Mouse (Mus musculus): Measurements from ENCODE around the gene Chst5. TPM values are rescaled to one million over a fixed set of nuclear protein-coding genes. Genes with fewer than 3 reads are reported as not detected.
"Not testable (repeated sequence)": the region's sequence is repeated elsewhere in the genome, so short reads cannot be mapped to it uniquely, and the experiment has no call there.

Chst5 gene
- polyA plus RNA-seq, 1 experiment: not detected

DNA sequence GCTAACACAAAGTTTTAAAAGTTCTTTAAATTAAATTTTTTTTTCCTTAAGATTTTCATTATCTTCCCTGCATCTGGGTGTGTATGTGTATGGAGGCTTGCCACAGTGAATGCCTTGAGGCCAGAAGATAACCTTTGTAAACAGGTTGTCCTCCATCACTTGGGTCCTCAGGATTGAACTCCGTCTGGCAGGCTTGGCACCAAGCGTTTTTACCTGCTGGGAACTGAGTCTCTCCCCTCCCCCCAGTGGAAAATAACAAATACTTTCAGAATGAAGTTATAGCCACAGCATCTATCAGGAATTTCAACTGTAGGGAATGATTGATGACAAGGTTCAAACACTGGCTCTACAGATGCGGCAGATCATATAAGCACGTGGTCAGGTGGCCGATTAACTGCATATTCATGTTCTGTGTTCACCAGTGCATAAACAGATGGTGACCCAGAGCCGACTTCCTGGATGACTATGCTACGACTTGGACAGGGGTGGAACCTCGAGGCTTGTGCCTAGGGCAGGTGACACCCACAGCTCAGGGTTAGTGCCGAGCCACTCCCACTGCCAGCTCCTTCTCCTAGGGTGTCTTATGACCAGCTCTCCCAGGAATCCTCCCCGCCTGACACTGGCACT, 29.4 kb upstream of the Chst5 start:
- Histone ChIP-seq H3K4me3 (ENCODE audit: extremely low read depth, insufficient read depth, insufficient read length) (peak overlapping the region; percentile 92), H3K36me3 (ENCODE audit: control insufficient read depth, insufficient read depth, low read length) (peaks cover 6% of the 10 kb centered on the region), H3K27ac (ENCODE audit: insufficient read depth, low read length) (peak overlapping the region; percentile 26; the same call in 1 of the 2 replicates), H3K27me3 (ENCODE audit: control insufficient read depth, insufficient read depth, low read length) (no peaks in the 10 kb centered on the region), H3K4me1 (ENCODE audit: control insufficient read depth, insufficient read depth, insufficient read length) (peaks cover 10% of the 10 kb centered on the region)
- WGBS: 11% methylated on average over 10 of the region's 10 CpGs
- no peak for TF ChIP-seq POLR2A (IDR thresholded peaks at IDR 0.05; ENCODE audit: low read depth, low read length)
- TF ChIP-seq CTCF (IDR thresholded peaks at IDR 0.05; ENCODE audit: extremely low read depth, insufficient read depth, insufficient read length, insufficient replicate concordance): no peak
- DNase-seq (ENCODE audit: low read depth in 1 of 2, low spot score in 2 of 2): peak in 1 of 2 experiments; percentile 23

DNA sequence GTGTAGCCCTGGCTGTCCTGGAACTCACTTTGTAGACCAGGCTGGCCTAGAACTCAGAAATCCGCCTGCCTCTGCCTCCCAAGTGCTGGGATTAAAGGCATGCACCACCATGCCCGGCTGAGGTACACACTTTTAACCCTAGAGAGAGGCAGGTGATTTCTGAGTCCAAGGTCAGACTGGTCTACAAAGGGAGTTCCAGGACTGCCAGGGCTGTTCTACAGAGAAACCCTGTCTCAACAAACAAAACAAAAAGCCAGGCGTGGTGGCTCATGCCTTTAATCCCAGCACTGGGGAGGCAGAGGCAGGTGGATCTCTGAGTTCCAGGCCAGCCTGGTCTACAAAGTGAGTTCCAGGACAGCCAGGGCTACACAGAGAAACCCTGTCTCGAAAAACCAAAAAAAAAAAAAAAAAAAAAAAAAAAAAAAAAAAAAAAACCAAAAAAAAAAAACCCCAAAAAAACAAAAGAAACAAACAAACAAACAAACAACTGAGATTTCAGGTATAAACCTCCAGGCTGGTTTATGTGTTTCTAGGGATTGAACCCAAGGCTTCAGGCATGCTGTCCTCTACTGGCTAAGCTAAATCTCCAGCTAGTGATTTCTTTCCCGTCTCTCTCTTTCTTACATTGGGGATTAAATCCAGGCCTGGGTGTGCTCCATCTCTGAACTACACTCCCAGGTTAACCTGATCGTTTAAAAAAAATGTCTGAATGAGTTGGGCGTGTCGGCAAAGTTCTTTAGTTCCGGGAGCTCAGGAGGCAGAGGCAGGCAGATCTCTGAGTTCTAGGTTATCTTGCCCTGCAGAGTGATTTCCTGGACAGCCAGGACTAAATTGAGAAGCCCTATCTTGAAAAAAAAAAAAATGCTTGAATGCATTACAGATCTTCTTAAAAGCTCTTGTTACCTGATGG, 28.1 kb upstream of the Chst5 start:
- WGBS: 90% methylated on average over 9 of the region's 9 CpGs
- not testable (repeated sequence) for H3K27ac ChIP-seq (ENCODE audit: insufficient read depth, low read length); H3K27me3 ChIP-seq (ENCODE audit: control insufficient read depth, insufficient read depth, low read length); H3K4me3 ChIP-seq (ENCODE audit: extremely low read depth, insufficient read depth, insufficient read length); DNase-seq (ENCODE audit: low read depth in 1 of 2, low spot score in 2 of 2); H3K36me3 ChIP-seq (ENCODE audit: control insufficient read depth, insufficient read depth, low read length)
- H3K4me1 ChIP-seq (ENCODE audit: control insufficient read depth, insufficient read depth, insufficient read length): peaks cover 12% of the 10 kb centered on the region

DNA sequence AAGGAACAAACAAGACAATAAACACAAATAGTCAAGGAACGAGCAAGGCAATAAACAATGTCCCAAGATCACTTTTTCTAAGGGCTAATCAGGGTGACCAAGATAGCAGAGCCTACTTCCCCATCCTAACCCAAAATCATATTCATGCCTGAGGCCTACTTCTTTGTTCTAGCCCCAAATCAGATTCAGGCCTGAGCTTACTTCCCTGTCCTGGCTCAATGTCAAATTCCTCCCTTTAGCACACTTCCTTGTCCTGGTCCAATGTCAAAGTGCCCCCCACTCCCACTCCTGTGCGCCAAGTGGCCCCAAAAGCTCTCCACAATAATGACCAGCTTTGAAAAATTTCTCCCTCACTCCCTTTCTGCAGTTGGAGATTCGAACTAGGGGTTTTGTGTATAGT, 26.9 kb upstream of the Chst5 start:
- H3K4me1 ChIP-seq (ENCODE audit: control insufficient read depth, insufficient read depth, insufficient read length): peaks cover 16% of the 10 kb centered on the region
- no peak overlapping the region for H3K27ac ChIP-seq (ENCODE audit: insufficient read depth, low read length)
- no peak for DNase-seq (ENCODE audit: low read depth in 1 of 2, low spot score in 2 of 2)
- H3K27me3 ChIP-seq (ENCODE audit: control insufficient read depth, insufficient read depth, low read length): no peaks in the 10 kb centered on the region
- 71% methylated on average over 3 of the region's 3 CpGs for WGBS
- peaks cover under 1% of the 10 kb centered on the region; the same call in 1 of the 2 replicates for H3K36me3 ChIP-seq (ENCODE audit: control insufficient read depth, insufficient read depth, low read length)
- H3K4me3 ChIP-seq (ENCODE audit: extremely low read depth, insufficient read depth, insufficient read length): no peak overlapping the region
- TF ChIP-seq CTCF (IDR thresholded peaks at IDR 0.05; ENCODE audit: extremely low read depth, insufficient read depth, insufficient read length, insufficient replicate concordance): no peak
- TF ChIP-seq POLR2A (IDR thresholded peaks at IDR 0.05; ENCODE audit: low read depth, low read length): no peak

DNA sequence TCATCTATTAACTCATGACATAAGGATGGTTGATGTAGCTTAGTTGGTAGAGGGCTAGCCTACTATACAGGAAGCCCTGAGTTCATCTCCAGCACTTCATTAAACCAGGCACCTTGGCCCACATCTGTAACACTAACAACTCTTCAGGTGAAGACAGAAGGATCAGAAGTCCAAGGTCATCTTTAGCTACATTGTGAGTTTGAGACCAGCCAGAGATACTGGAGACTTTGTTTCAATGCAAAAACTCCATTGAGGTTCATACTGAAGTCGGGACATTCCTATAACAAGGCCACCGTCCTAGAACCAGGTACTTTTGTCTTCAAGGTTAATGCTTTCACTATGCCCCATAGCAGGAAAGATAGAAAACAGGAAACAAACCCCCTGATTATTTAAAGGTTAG, 24.0 kb upstream of the Chst5 start:
- DNase-seq (ENCODE audit: low read depth in 1 of 2, low spot score in 2 of 2): no peak
- Histone ChIP-seq H3K4me3 (ENCODE audit: extremely low read depth, insufficient read depth, insufficient read length) (no peak overlapping the region), H3K27ac (ENCODE audit: insufficient read depth, low read length) (no peak overlapping the region), H3K27me3 (ENCODE audit: control insufficient read depth, insufficient read depth, low read length) (no peaks in the 10 kb centered on the region), H3K4me1 (ENCODE audit: control insufficient read depth, insufficient read depth, insufficient read length) (peaks cover 6% of the 10 kb centered on the region), H3K36me3 (ENCODE audit: control insufficient read depth, insufficient read depth, low read length) (no peaks in the 10 kb centered on the region)
- 83% methylated on average over 2 of the region's 2 CpGs for WGBS
- no peak for TF ChIP-seq POLR2A (IDR thresholded peaks at IDR 0.05; ENCODE audit: low read depth, low read length)
- TF ChIP-seq CTCF (IDR thresholded peaks at IDR 0.05; ENCODE audit: extremely low read depth, insufficient read depth, insufficient read length, insufficient replicate concordance): no peak

DNA sequence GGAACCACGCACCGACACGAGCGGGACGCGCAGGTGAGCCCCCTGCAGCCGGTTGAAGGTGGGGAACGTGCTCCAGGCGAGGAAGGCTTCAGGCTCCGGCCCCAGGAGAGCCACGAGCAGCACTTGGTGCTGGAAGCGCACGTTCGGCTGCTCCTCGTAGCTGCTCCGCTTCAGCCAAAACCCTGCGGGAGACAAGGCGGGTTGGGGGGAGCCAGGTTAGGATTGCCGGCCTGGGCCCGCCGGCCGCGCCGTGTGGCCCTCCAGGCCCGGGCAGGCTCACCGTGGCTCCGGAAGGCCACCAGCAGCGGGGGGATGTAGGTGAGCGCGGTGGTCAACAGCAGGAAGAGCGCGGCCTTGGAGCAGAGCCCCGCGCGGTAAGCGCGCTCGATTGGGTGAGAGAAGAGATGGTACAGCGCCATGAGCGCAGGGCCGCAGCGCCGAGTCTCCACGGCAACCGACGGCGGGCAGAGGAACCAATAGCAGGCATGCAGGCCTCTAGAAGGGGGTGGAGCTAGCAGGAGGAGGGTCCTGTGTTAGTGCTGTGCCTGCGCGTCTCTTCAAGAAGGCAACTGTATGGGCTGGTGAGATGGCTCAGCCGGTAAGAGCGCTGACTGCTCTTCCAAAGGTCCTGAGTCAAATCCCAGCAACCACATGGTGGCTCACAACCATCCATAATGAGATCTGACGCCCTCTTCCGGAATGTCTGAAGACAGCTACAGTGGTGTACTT, 23.3 kb upstream of the Chst5 start, which contains the start of gene Tmem231:
Tmem231 (minus strand) TSS at position 534 of the 729 bp plus-strand sequence.
- Histone ChIP-seq H3K4me3 (ENCODE audit: extremely low read depth, insufficient read depth, insufficient read length) (peak within 1 kb of the TSS; percentile 73), H3K36me3 (ENCODE audit: control insufficient read depth, insufficient read depth, low read length) (no peaks in the 10 kb centered on the region), H3K4me1 (ENCODE audit: control insufficient read depth, insufficient read depth, insufficient read length) (peaks cover 6% of the 10 kb centered on the region), H3K27me3 (ENCODE audit: control insufficient read depth, insufficient read depth, low read length) (no peaks in the 10 kb centered on the region), H3K27ac (ENCODE audit: insufficient read depth, low read length) (no peak within 1 kb of the TSS; the same call in 1 of the 2 replicates)
- WGBS: 4% methylated on average over 52 of the region's 53 CpGs
- no peak for TF ChIP-seq CTCF (IDR thresholded peaks at IDR 0.05; ENCODE audit: extremely low read depth, insufficient read depth, insufficient read length, insufficient replicate concordance)
- TF ChIP-seq POLR2A (IDR thresholded peaks at IDR 0.05; ENCODE audit: low read depth, low read length): no peak
- peak; percentile 76 to 88 for DNase-seq (ENCODE audit: low read depth in 1 of 2, low spot score in 2 of 2)

DNA sequence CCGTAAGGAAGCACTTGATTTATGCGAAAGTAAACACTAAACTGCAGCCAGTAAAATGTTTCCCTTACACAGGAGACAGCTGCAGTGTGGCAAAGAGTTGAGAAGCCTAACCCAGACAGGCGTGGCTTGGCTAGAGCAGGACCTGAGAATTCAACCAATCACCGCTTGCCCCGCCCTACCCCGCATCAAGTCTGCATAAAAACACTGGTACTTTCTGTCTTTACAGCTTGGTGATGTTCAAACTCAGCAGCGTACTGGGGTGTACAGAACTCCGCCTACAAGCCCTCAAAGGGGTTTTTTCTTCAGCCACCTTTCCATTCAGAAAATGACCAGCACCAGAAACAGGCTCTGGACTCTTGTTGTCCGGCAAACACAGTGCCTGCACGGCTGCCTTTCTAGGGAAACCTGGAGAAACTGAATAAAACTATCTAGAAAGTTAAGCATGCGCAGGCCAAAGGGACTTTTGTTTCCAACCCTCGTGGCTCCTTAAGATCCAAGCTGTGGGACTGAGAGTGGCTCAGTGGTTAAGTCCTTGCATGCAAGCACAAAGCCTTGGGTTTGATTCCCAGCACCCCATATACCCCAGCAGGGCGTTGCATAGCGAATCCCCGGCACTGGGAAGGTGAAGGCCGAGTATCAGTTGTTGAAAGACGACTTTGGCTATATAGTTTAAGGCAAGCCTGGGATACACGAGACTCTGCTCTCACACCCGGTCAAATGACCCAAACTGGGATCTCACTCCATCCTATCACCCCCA, 22.5 kb upstream of the Chst5 start:
- peak in 1 of 2 experiments; percentile 39 for DNase-seq (ENCODE audit: low read depth in 1 of 2, low spot score in 2 of 2)
- no peak overlapping the region; the same call in 1 of the 2 replicates for H3K27ac ChIP-seq (ENCODE audit: insufficient read depth, low read length)
- no peak for TF ChIP-seq POLR2A (IDR thresholded peaks at IDR 0.05; ENCODE audit: low read depth, low read length)
- TF ChIP-seq CTCF (IDR thresholded peaks at IDR 0.05; ENCODE audit: extremely low read depth, insufficient read depth, insufficient read length, insufficient replicate concordance): no peak
- peak overlapping the region; percentile 73 for H3K4me3 ChIP-seq (ENCODE audit: extremely low read depth, insufficient read depth, insufficient read length)
- WGBS: 55% methylated on average over 19 of the region's 19 CpGs
- H3K36me3 ChIP-seq (ENCODE audit: control insufficient read depth, insufficient read depth, low read length): no peaks in the 10 kb centered on the region
- H3K4me1 ChIP-seq (ENCODE audit: control insufficient read depth, insufficient read depth, insufficient read length): peaks cover 6% of the 10 kb centered on the region
- no peaks in the 10 kb centered on the region for H3K27me3 ChIP-seq (ENCODE audit: control insufficient read depth, insufficient read depth, low read length)
